Mouse (Mus musculus) heart, adult 10 weeks (tissue): ENCODE results near the gene Sort1. TPM values are rescaled to one million over a fixed set of nuclear protein-coding genes. Genes with fewer than 3 reads are reported as not detected.

ENCODE experiments used
- polyA plus RNA-seq: library from polyadenylated mRNA; stranded (reverse); fragments of 350-450 nt; fragmentation: Illumina TruSeq; extraction: RNeasy Lipid Tissue Mini Kit (QIAGEN cat#74804); gene quantifications from one replicate; pipeline ENCODE4 v1.2.3, GENCODE M21; 2014; ENCODE audit warnings: low read depth, low replicate concordance

Sort1 gene
- polyA plus RNA-seq: 34.5 TPM

GRCm38 (mm10) chr3:108283781-108284601, at the start of gene Sort1:
Gene Sort1 (plus strand): TSS chr3:108284082.

GRCm38 (mm10) chr3:108256719-108257637, 26.9 kb upstream of the Sort1 start, which contains the start of gene Psma5:
Gene Psma5 (plus strand): TSS chr3:108256926.

GRCm38 (mm10) chr3:108364270-108364995, 80.6 kb downstream of the Sort1 start, which contains the start of gene Mybphl:
Gene Mybphl (plus strand): TSS chr3:108364911.

GRCm38 (mm10) chr3:108383485-108384354, 99.8 kb downstream of the Sort1 start, which contains the start of gene Psrc1:
Gene Psrc1 (plus strand): TSS chr3:108383839.

Other genes with a start within 250 kb of the Sort1 start
- gene Gstm4, start 239.2 kb upstream of the Sort1 start, polyA plus RNA-seq: 19.4 TPM
- 8.7 TPM for gene Ampd2, start 197.4 kb upstream of the Sort1 start, polyA plus RNA-seq
- not detected for gene Gnat2, start 191.3 kb upstream of the Sort1 start, polyA plus RNA-seq
- gene Gnai3, start 137.9 kb upstream of the Sort1 start, polyA plus RNA-seq: 20.3 TPM
- gene Gpr61, start 129.2 kb upstream of the Sort1 start, polyA plus RNA-seq: not detected
- gene Amigo1, start 97.7 kb upstream of the Sort1 start, polyA plus RNA-seq: 16.1 TPM
- gene Cyb561d1, start 82.9 kb upstream of the Sort1 start, polyA plus RNA-seq: 6.9 TPM
- 3.5 TPM for gene Atxn7l2, start 73.1 kb upstream of the Sort1 start, polyA plus RNA-seq
- 0.55 TPM for gene Sypl2, start 57.4 kb upstream of the Sort1 start, polyA plus RNA-seq
- 93.6 TPM for gene Psma5, start 27.2 kb upstream of the Sort1 start, polyA plus RNA-seq
- gene Mybphl, start 80.8 kb downstream of the Sort1 start, polyA plus RNA-seq: 129 TPM
- 0.50 TPM for gene Psrc1, start 99.8 kb downstream of the Sort1 start, polyA plus RNA-seq
- 3.9 TPM for gene Celsr2, start 131.5 kb downstream of the Sort1 start, polyA plus RNA-seq
- gene Sars, start 161.1 kb downstream of the Sort1 start, polyA plus RNA-seq: 72.2 TPM